In genomic region chr7:83521511-83521910, GRCm38 (mm10) we compare ENCODE assay signal across 29 mouse cellular contexts.
DNase-seq lines count a peak whose midpoint lies in the region; ATAC-seq and TF ChIP-seq lines count a peak whose summit lies in the region.
"Had no signal": no experiment of that assay in that cellular context is flagged by ENCODE, and none has a peak within 500 bp of the region (broad histone marks: within the 10 kb centered on the region; RNA-seq: fewer than 3 reads in every experiment).

No protein-coding gene starts in this region.

- WGBS in forebrain, embryonic 13.5 days, result 86% methylated on average over 7 of the region's 7 CpGs
- 81% methylated on average over 7 of the region's 7 CpGs for WGBS in forebrain, embryonic 16.5 days

- H3K27ac ChIP-seq in forebrain, embryonic 13.5 days, result no peak overlapping the region
- H3K27ac ChIP-seq in forebrain, embryonic 16.5 days (ENCODE audit: low read length), result no peak overlapping the region
- peak overlapping the region; percentile 59 for H3K27ac ChIP-seq in left cerebral cortex, adult 2 months
- H3K27ac ChIP-seq: embryonic facial prominence, embryonic 13.5 days; heart, adult 2 months; heart, embryonic 13.5 days; hindbrain, embryonic 12.5 days; layer of hippocampus, adult 2 months; limb, embryonic 13.5 days; liver, embryonic 13.5 days; neural tube, embryonic 15.5 days had no signal

- no peaks in the 10 kb centered on the region for H3K27me3 ChIP-seq in forebrain, embryonic 13.5 days
- H3K27me3 ChIP-seq in forebrain, embryonic 16.5 days (replicated peaks; ENCODE audit: control insufficient read depth, insufficient read depth, low read length), result no peaks in the 10 kb centered on the region
- H3K27me3 ChIP-seq: embryonic facial prominence, embryonic 13.5 days; heart, embryonic 13.5 days; hindbrain, embryonic 12.5 days; limb, embryonic 13.5 days; liver, embryonic 13.5 days; neural tube, embryonic 15.5 days had no signal

- H3K9ac ChIP-seq in forebrain, embryonic 13.5 days, result no peak overlapping the region
- no peak overlapping the region for H3K9ac ChIP-seq in forebrain, embryonic 16.5 days (replicated peaks; ENCODE audit: low read depth, low read length)
- H3K9ac ChIP-seq: embryonic facial prominence, embryonic 13.5 days; heart, embryonic 13.5 days; hindbrain, embryonic 12.5 days; limb, embryonic 13.5 days; liver, embryonic 13.5 days; neural tube, embryonic 15.5 days had no signal

- DNase-seq in layer of hippocampus, adult 9-10 months (ENCODE audit: low spot score), result peak; percentile 0
- DNase-seq in layer of hippocampus, postnatal 25 days (ENCODE audit: extremely low spot score in 1 of 2, low spot score in 1 of 2), result no peak
- peak; percentile 9 to 14 for DNase-seq in left cerebral cortex, adult 2 months (ENCODE audit: extremely low spot score in 1 of 2, low spot score in 2 of 2)
- peak; percentile 19 for DNase-seq in right cerebral cortex, postnatal 25 days
- DNase-seq in embryo, embryonic 10.5 days (ENCODE audit: low spot score), result no peak
- no peak for DNase-seq in heart, postnatal 4 days
- DNase-seq: adrenal gland, adult 8-10 months; cerebellum, adult 11 months; cerebellum, adult 9-11 months; gastrocnemius, postnatal 36 days; heart, adult 2 months; heart, postnatal 14 days; kidney, postnatal 25 days; liver, embryonic 13.5 days; lung, adult 2 months; lung, postnatal 14 days; thymus, adult 2 months had no signal

- H3K36me3 ChIP-seq in forebrain, embryonic 13.5 days (ENCODE audit: poor library complexity, severe bottlenecking), result no peaks in the 10 kb centered on the region
- no peaks in the 10 kb centered on the region for H3K36me3 ChIP-seq in forebrain, embryonic 16.5 days (ENCODE audit: control insufficient read depth, insufficient read depth)
- H3K36me3 ChIP-seq: embryonic facial prominence, embryonic 13.5 days; heart, embryonic 13.5 days; hindbrain, embryonic 12.5 days; limb, embryonic 13.5 days; liver, embryonic 13.5 days; neural tube, embryonic 15.5 days had no signal

- 0 out of 2 replicates have a peak, but pooled peaks have one; percentile 41 for ATAC-seq in forebrain, embryonic 13.5 days
- ATAC-seq in forebrain, embryonic 16.5 days, result no peak
- ATAC-seq: activated CD4-positive, CD25-positive, alpha-beta regulatory T cell, adult 4 months; intestine, postnatal 0 days had no signal

- intact Hi-C loops in left cerebral cortex, adult 2 months (cut with DNase I), result no loop called here

- no peak for TF ChIP-seq CTCF in left cerebral cortex, adult 2 months (IDR thresholded peaks at IDR 0.05)

- H3K9me3 ChIP-seq in forebrain, embryonic 13.5 days (replicated peaks), result no peaks in the 10 kb centered on the region
- H3K9me3 ChIP-seq in forebrain, embryonic 16.5 days (ENCODE audit: control insufficient read depth, low read length), result no peaks in the 10 kb centered on the region
- H3K9me3 ChIP-seq: embryonic facial prominence, embryonic 13.5 days; heart, embryonic 13.5 days; hindbrain, embryonic 12.5 days; limb, embryonic 13.5 days; liver, embryonic 13.5 days; neural tube, embryonic 15.5 days had no signal

- H3K4me3 ChIP-seq in forebrain, embryonic 13.5 days, result no peak overlapping the region
- no peak overlapping the region for H3K4me3 ChIP-seq in forebrain, embryonic 16.5 days (replicated peaks; ENCODE audit: low read length)
- no peak overlapping the region for H3K4me3 ChIP-seq in left cerebral cortex, adult 2 months
- H3K4me3 ChIP-seq: embryonic facial prominence, embryonic 13.5 days; erythroblast, embryonic 14.5 days; heart, adult 2 months; heart, embryonic 13.5 days; hindbrain, embryonic 12.5 days; layer of hippocampus, adult 2 months; limb, embryonic 13.5 days; liver, embryonic 13.5 days; neural tube, embryonic 15.5 days had no signal

- H3K4me1 ChIP-seq in forebrain, embryonic 13.5 days, result no peaks in the 10 kb centered on the region
- H3K4me1 ChIP-seq in forebrain, embryonic 16.5 days (replicated peaks; ENCODE audit: control insufficient read depth, insufficient read depth, low read length), result no peaks in the 10 kb centered on the region
- H3K4me1 ChIP-seq: heart, embryonic 13.5 days; hindbrain, embryonic 12.5 days; liver, embryonic 13.5 days; neural tube, embryonic 15.5 days had no signal

- H3K4me2 ChIP-seq in forebrain, embryonic 13.5 days, result no peak overlapping the region
- H3K4me2 ChIP-seq in forebrain, embryonic 16.5 days (ENCODE audit: low read length), result no peak overlapping the region
- H3K4me2 ChIP-seq: embryonic facial prominence, embryonic 13.5 days; heart, embryonic 13.5 days; hindbrain, embryonic 12.5 days; limb, embryonic 13.5 days; liver, embryonic 13.5 days; midbrain, embryonic 11.5 days; neural tube, embryonic 15.5 days had no signal

Comparison
In these comparisons a context has a peak if more than half of its experiments do, and no peak if none do; other contexts are left out.
1. DNase-seq: peak in layer of hippocampus, adult 9-10 months (single experiment), left cerebral cortex, adult 2 months (2 of 2) and right cerebral cortex, postnatal 25 days (single experiment); none in layer of hippocampus, postnatal 25 days (0 of 2), embryo, embryonic 10.5 days (single experiment) and heart, postnatal 4 days (single experiment).